Mouse (Mus musculus) olfactory bulb, adult 2 months (tissue): Measurements from ENCODE around the gene Ccdc88c. TPM values are rescaled to one million over a fixed set of nuclear protein-coding genes. Genes with fewer than 3 reads are reported as not detected.

Experiments
- H3K27ac ChIP-seq: fragments of 200-500 bp; 2 replicates; pipeline ENCODE4 v1.5.1; 2012; ENCODE audit warnings: low read depth, low read length; ENCODE audit not compliant: insufficient read depth
- H3K4me1 ChIP-seq: fragments of 200-500 bp; 2 replicates; pipeline ENCODE4 v1.6.1; 2012; ENCODE audit warnings: low read length; ENCODE audit not compliant: control insufficient read depth, insufficient read depth
- H3K4me3 ChIP-seq: fragments of 200-500 bp; 2 replicates; pipeline ENCODE4 v1.5.1; 2012; ENCODE audit warnings: mild to moderate bottlenecking, low read depth, low read length, moderate library complexity; ENCODE audit not compliant: insufficient read depth
- CTCF ChIP-seq: fragments of 200-500 bp; IDR thresholded peaks from 2 replicates; pipeline ENCODE4 v1.5.1; 2012; ENCODE audit warnings: low read depth, mild to moderate bottlenecking, low read length, moderate library complexity; ENCODE audit not compliant: insufficient read depth
- POLR2A ChIP-seq: fragments of 200-500 bp; IDR thresholded peaks from 2 replicates; pipeline ENCODE4 v1.6.1; 2012; ENCODE audit warnings: mild to moderate bottlenecking, low read depth, low read length, moderate library complexity; ENCODE audit not compliant: insufficient read depth
- WGBS: fragments of 180-500 bp; shearing (Covaris S2); methylation state at CpG from one replicate; pipeline ENCODE4 v1.1.7; 2018; 5-methylcytosine and 5-hydroxymethylcytosine counted together
- polyA plus RNA-seq: library from polyadenylated mRNA; stranded (reverse); fragments of >200 nt; gene quantifications from 2 replicates; pipeline ENCODE4 v1.2.4, GENCODE M21; 2012; ENCODE audit warnings: low replicate concordance; ENCODE audit not compliant: missing spikeins, insufficient read depth, insufficient read length

Gene Ccdc88c
- polyA plus RNA-seq, 1 experiment: 56.2 TPM

GRCm38 (mm10) chr12:100908298-100909034, 120.4 kb downstream of the Ccdc88c start:
- peak overlapping the region; percentile 61 for H3K4me3 ChIP-seq
- no peak overlapping the region for H3K27ac ChIP-seq
- TF ChIP-seq CTCF: no peak
- no peak for TF ChIP-seq POLR2A
- peaks cover 11% of the 10 kb centered on the region for H3K4me1 ChIP-seq
- 35% methylated on average over 10 of the region's 10 CpGs for WGBS

GRCm38 (mm10) chr12:100907598-100908297, 121.1 kb downstream of the Ccdc88c start, which contains the start of gene Gpr68:
Gene Gpr68, minus strand, starts transcription at chr12:100908198.
- H3K4me3 ChIP-seq: peak within 1 kb of the TSS; percentile 61
- 7% methylated on average over 39 of the region's 39 CpGs for WGBS
- no peak for TF ChIP-seq CTCF
- TF ChIP-seq POLR2A: no peak
- H3K4me1 ChIP-seq: peaks cover 11% of the 10 kb centered on the region
- H3K27ac ChIP-seq: no peak within 1 kb of the TSS

- H3K4me3 ChIP-seq: no peak overlapping the region
- no peak for TF ChIP-seq POLR2A
- no peak for TF ChIP-seq CTCF
- H3K27ac ChIP-seq: no peak overlapping the region
- 93% methylated on average over 5 of the region's 5 CpGs for WGBS
- H3K4me1 ChIP-seq: peaks cover 11% of the 10 kb centered on the region
Measured at GRCm38 (mm10) chr12:100906861-100907260, 122.0 kb downstream of the Ccdc88c start.

GRCm38 (mm10) chr12:100903761-100904160, 125.1 kb downstream of the Ccdc88c start:
- WGBS: 90% methylated on average over 9 of the region's 9 CpGs
- TF ChIP-seq POLR2A (no peak), CTCF (no peak)
- Histone ChIP-seq H3K4me1 (peaks cover 16% of the 10 kb centered on the region), H3K27ac (no peak overlapping the region), H3K4me3 (no peak overlapping the region)

- 83% methylated on average over 6 of the region's 6 CpGs for WGBS
- TF ChIP-seq POLR2A (no peak), CTCF (no peak)
- Histone ChIP-seq H3K4me3 (no peak overlapping the region), H3K4me1 (peaks cover 13% of the 10 kb centered on the region), H3K27ac (no peak overlapping the region)
Measured at GRCm38 (mm10) chr12:100901386-100901785, 127.5 kb downstream of the Ccdc88c start.

GRCm38 (mm10) chr12:100900901-100901300, 128.0 kb downstream of the Ccdc88c start:
- Histone ChIP-seq H3K4me3 (no peak overlapping the region), H3K4me1 (peaks cover 13% of the 10 kb centered on the region), H3K27ac (no peak overlapping the region)
- TF ChIP-seq CTCF: no peak
- TF ChIP-seq POLR2A: no peak
- 73% methylated on average over 6 of the region's 6 CpGs for WGBS

- peak overlapping the region; percentile 41 for H3K4me3 ChIP-seq
- H3K27ac ChIP-seq: no peak overlapping the region
- no peak for TF ChIP-seq CTCF
- TF ChIP-seq POLR2A: no peak
- 4% methylated on average over 30 of the region's 30 CpGs for WGBS
- peaks cover 16% of the 10 kb centered on the region for H3K4me1 ChIP-seq
Measured at GRCm38 (mm10) chr12:100899111-100899640, 129.7 kb downstream of the Ccdc88c start.

GRCm38 (mm10) chr12:100897736-100898650, 130.9 kb downstream of the Ccdc88c start:
- Histone ChIP-seq H3K4me1 (peaks cover 16% of the 10 kb centered on the region), H3K27ac (no peak overlapping the region), H3K4me3 (no peak overlapping the region)
- TF ChIP-seq POLR2A (no peak), CTCF (no peak)
- 61% methylated on average over 12 of the region's 12 CpGs for WGBS
